In genomic region chr17:25604234-25604633, GRCm38 (mm10) we compare ENCODE assay signal across 25 mouse cellular contexts. TPM values are rescaled to one million over a fixed set of nuclear protein-coding genes. Genes with fewer than 3 reads are reported as not detected.
A peak's percentile ranks its signal among the peaks of the same experiment; 100 is the strongest.
DNase-seq lines count a peak whose midpoint lies in the region; ATAC-seq and TF ChIP-seq lines count a peak whose summit lies in the region.
"Had no signal": no experiment of that assay in that cellular context is flagged by ENCODE, and none has a peak within 500 bp of the region (broad histone marks: within the 10 kb centered on the region; RNA-seq: fewer than 3 reads in every experiment).

No protein-coding gene starts in this region.

- TF ChIP-seq RAD21 in CH12.LX (IDR thresholded peaks at IDR 0.05; ENCODE audit: low read depth, low read length): no peak

- no peak for TF ChIP-seq POLR2A in CH12.LX (IDR thresholded peaks at IDR 0.05; ENCODE audit: low read depth, low read length)

- no peak for TF ChIP-seq EP300 in CH12.LX (IDR thresholded peaks at IDR 0.05; ENCODE audit: low read length)

- H3K4me2 ChIP-seq in intestine, embryonic 16.5 days (ENCODE audit: low read depth, low read length): no peak overlapping the region
- H3K4me2 ChIP-seq in intestine, postnatal 0 days (replicated peaks; ENCODE audit: low read depth): no peak overlapping the region
- H3K4me2 ChIP-seq in CH12.LX (ENCODE audit: insufficient read depth, low read depth, poor library complexity, severe bottlenecking): no peak overlapping the region
- no peak overlapping the region for H3K4me2 ChIP-seq in embryonic facial prominence, embryonic 11.5 days (ENCODE audit: low read depth, low read length)
- H3K4me2 ChIP-seq in forebrain, embryonic 15.5 days (replicated peaks): no peak overlapping the region
- H3K4me2 ChIP-seq: embryonic facial prominence, embryonic 13.5 days; forebrain, embryonic 12.5 days; heart, embryonic 11.5 days; heart, embryonic 15.5 days; hindbrain, embryonic 13.5 days; intestine, embryonic 15.5 days had no signal

- 31% methylated on average over 5 of the region's 5 CpGs for WGBS in intestine, embryonic 16.5 days
- WGBS in intestine, postnatal 0 days: 24% methylated on average over 5 of the region's 5 CpGs
- WGBS in embryonic facial prominence, embryonic 11.5 days: 27% methylated on average over 5 of the region's 5 CpGs
- 14% methylated on average over 5 of the region's 5 CpGs for WGBS in limb, embryonic 10.5 days
- WGBS in forebrain, embryonic 15.5 days: 68% methylated on average over 5 of the region's 5 CpGs

- DNase-seq in CH12.LX (ENCODE audit: extremely low read depth) (peak; percentile 17), adipocyte (ENCODE audit: low spot score) (no peak)
- DNase-seq in embryonic facial prominence, embryonic 11.5 days (ENCODE audit: low spot score): peak; percentile 22
- DNase-seq in limb, embryonic 10.5 days (ENCODE audit: low spot score): peak; percentile 70
- no peak for DNase-seq in heart, adult 8-10 months (ENCODE audit: low spot score)
- DNase-seq: adrenal gland, postnatal 10 days; cerebellum, adult 11 months; cerebellum, adult 8-10 months; cerebellum, postnatal 14 days; forebrain, postnatal 0 days; gastrocnemius, adult 2 months; gastrocnemius, postnatal 25 days; heart, adult 11 months; heart, postnatal 14 days had no signal

- H3K4me3 ChIP-seq in intestine, embryonic 16.5 days (ENCODE audit: low read length): no peak overlapping the region
- no peak overlapping the region for H3K4me3 ChIP-seq in intestine, postnatal 0 days (ENCODE audit: low read depth, low read length)
- no peak overlapping the region for H3K4me3 ChIP-seq in CH12.LX (replicated peaks in 1 of 3; ENCODE audit: low read depth in 2 of 3, low read length in 2 of 3, poor library complexity in 1 of 3)
- H3K4me3 ChIP-seq in embryonic facial prominence, embryonic 11.5 days (ENCODE audit: low read depth, low read length): no peak overlapping the region
- no peak overlapping the region for H3K4me3 ChIP-seq in limb, embryonic 10.5 days
- no peak overlapping the region for H3K4me3 ChIP-seq in forebrain, embryonic 15.5 days
- H3K4me3 ChIP-seq: embryonic facial prominence, embryonic 13.5 days; forebrain, embryonic 12.5 days; gastrocnemius, adult 2 months; heart, embryonic 15.5 days; hindbrain, embryonic 13.5 days; intestine, embryonic 15.5 days had no signal

- no peak overlapping the region for H3K27ac ChIP-seq in intestine, embryonic 16.5 days (ENCODE audit: low read length)
- no peak overlapping the region for H3K27ac ChIP-seq in intestine, postnatal 0 days (ENCODE audit: low read depth, low read length)
- no peak overlapping the region for H3K27ac ChIP-seq in CH12.LX (ENCODE audit: insufficient read depth, low read depth)
- H3K27ac ChIP-seq in embryonic facial prominence, embryonic 11.5 days (replicated peaks; ENCODE audit: low read depth, low read length): no peak overlapping the region
- H3K27ac ChIP-seq in limb, embryonic 10.5 days: peak overlapping the region; percentile 4; the same call in 1 of the 2 replicates
- H3K27ac ChIP-seq in forebrain, embryonic 15.5 days (replicated peaks): no peak overlapping the region
- H3K27ac ChIP-seq: embryonic facial prominence, embryonic 13.5 days; forebrain, embryonic 12.5 days; gastrocnemius, adult 2 months; heart, embryonic 15.5 days; hindbrain, embryonic 13.5 days; hindbrain, postnatal 0 days; intestine, embryonic 15.5 days had no signal

- ATAC-seq in intestine, embryonic 16.5 days: peak; percentile 45; the same call in 1 of the 2 replicates
- ATAC-seq in intestine, postnatal 0 days: no peak
- ATAC-seq in embryonic facial prominence, embryonic 11.5 days (replicated peaks; ENCODE audit: insufficient number of reproducible peaks, low FRiP score, low TSS enrichment, low read depth): no peak
- no peak for ATAC-seq in forebrain, embryonic 15.5 days (replicated peaks)
- ATAC-seq: forebrain, postnatal 0 days; hindbrain, postnatal 0 days; intestine, embryonic 15.5 days had no signal

- H3K36me3 ChIP-seq in intestine, embryonic 16.5 days (ENCODE audit: control insufficient read depth, insufficient read depth, low read length): no peaks in the 10 kb centered on the region
- no peaks in the 10 kb centered on the region for H3K36me3 ChIP-seq in intestine, postnatal 0 days (ENCODE audit: control insufficient read depth, insufficient read depth)
- peaks cover 0 to 57% of the 10 kb centered on the region in 2 experiments for H3K36me3 ChIP-seq in CH12.LX (replicated peaks in 1 of 2; ENCODE audit: control insufficient read depth in 1 of 2, insufficient read depth in 1 of 2, low read length in 1 of 2)
- H3K36me3 ChIP-seq in embryonic facial prominence, embryonic 11.5 days (replicated peaks; ENCODE audit: control insufficient read depth, insufficient read depth, low read depth, low read length): no peaks in the 10 kb centered on the region
- H3K36me3 ChIP-seq in limb, embryonic 10.5 days: peaks cover 4% of the 10 kb centered on the region; the same call in 1 of the 2 replicates
- no peaks in the 10 kb centered on the region for H3K36me3 ChIP-seq in forebrain, embryonic 15.5 days
- H3K36me3 ChIP-seq: forebrain, embryonic 12.5 days; heart, embryonic 15.5 days; intestine, embryonic 15.5 days had no signal

- H3K27me3 ChIP-seq in intestine, embryonic 16.5 days (replicated peaks; ENCODE audit: control insufficient read depth, insufficient read depth, low read length): no peaks in the 10 kb centered on the region
- H3K27me3 ChIP-seq in intestine, postnatal 0 days (replicated peaks; ENCODE audit: control insufficient read depth, insufficient read depth, low read length): no peaks in the 10 kb centered on the region
- H3K27me3 ChIP-seq in CH12.LX (replicated peaks): no peaks in the 10 kb centered on the region
- H3K27me3 ChIP-seq in embryonic facial prominence, embryonic 11.5 days (ENCODE audit: control insufficient read depth, insufficient read depth, low read length): no peaks in the 10 kb centered on the region
- H3K27me3 ChIP-seq in limb, embryonic 10.5 days (ENCODE audit: low read depth, poor library complexity, severe bottlenecking): peaks cover 66% of the 10 kb centered on the region
- H3K27me3 ChIP-seq in forebrain, embryonic 15.5 days: no peaks in the 10 kb centered on the region
- H3K27me3 ChIP-seq: embryonic facial prominence, embryonic 13.5 days; forebrain, embryonic 12.5 days; heart, embryonic 15.5 days; hindbrain, embryonic 13.5 days; intestine, embryonic 15.5 days had no signal

- no peaks in the 10 kb centered on the region for H3K79me2 ChIP-seq in CH12.LX (replicated peaks; ENCODE audit: control insufficient read depth, extremely low read depth, insufficient read depth, poor library complexity, severe bottlenecking)

- TF ChIP-seq CTCF in intestine, postnatal 0 days (IDR thresholded peaks at IDR 0.05; ENCODE audit: low read depth): no peak
- no peak for TF ChIP-seq CTCF in CH12.LX (conservative IDR thresholded peaks at IDR 0.05 in 1 of 2, IDR thresholded peaks at IDR 0.05 in 1 of 2; ENCODE audit: low read depth in 2 of 2, low read length in 2 of 2)

- dilution Hi-C loops in CH12.LX (cut with MboI; ENCODE audit: extremely low pct_ligation_motif_present, extremely low pct_unique_long_range_greater_than_20kb, low sequenced_read_pairs): no loop called here

- H3K9me3 ChIP-seq in intestine, embryonic 16.5 days (ENCODE audit: control insufficient read depth, low read length): no peaks in the 10 kb centered on the region
- H3K9me3 ChIP-seq in intestine, postnatal 0 days (ENCODE audit: control insufficient read depth): no peaks in the 10 kb centered on the region
- no peaks in the 10 kb centered on the region for H3K9me3 ChIP-seq in CH12.LX (replicated peaks; ENCODE audit: low read length)
- no peaks in the 10 kb centered on the region for H3K9me3 ChIP-seq in embryonic facial prominence, embryonic 11.5 days (replicated peaks; ENCODE audit: control insufficient read depth, low read length)
- no peaks in the 10 kb centered on the region for H3K9me3 ChIP-seq in limb, embryonic 10.5 days (replicated peaks)
- no peaks in the 10 kb centered on the region for H3K9me3 ChIP-seq in forebrain, embryonic 15.5 days
- H3K9me3 ChIP-seq: embryonic facial prominence, embryonic 13.5 days; forebrain, embryonic 12.5 days; heart, embryonic 15.5 days; hindbrain, embryonic 13.5 days; intestine, embryonic 15.5 days had no signal

- H3K4me1 ChIP-seq in intestine, embryonic 16.5 days (ENCODE audit: control insufficient read depth, insufficient read depth, low read length): peaks cover 7% of the 10 kb centered on the region
- H3K4me1 ChIP-seq in intestine, postnatal 0 days (replicated peaks; ENCODE audit: control insufficient read depth, insufficient read depth, low read length): no peaks in the 10 kb centered on the region
- H3K4me1 ChIP-seq in CH12.LX (ENCODE audit: control insufficient read depth in 1 of 2, insufficient read depth in 2 of 2): peaks cover 0 to 21% of the 10 kb centered on the region in 2 experiments; a peak in 2 of 4 replicates
- peaks cover 2% of the 10 kb centered on the region; the same call in 1 of the 2 replicates for H3K4me1 ChIP-seq in embryonic facial prominence, embryonic 11.5 days (ENCODE audit: control insufficient read depth, insufficient read depth, low read length)
- H3K4me1 ChIP-seq in limb, embryonic 10.5 days: peaks cover 82% of the 10 kb centered on the region
- peaks cover 18% of the 10 kb centered on the region for H3K4me1 ChIP-seq in forebrain, embryonic 15.5 days

- in situ Hi-C loops in CH12.LX (cut with MboI; ENCODE audit: low pct_ligation_motif_present, low pct_unique_long_range_greater_than_20kb, low sequenced_read_pairs): no loop called here

- H3K9ac ChIP-seq in intestine, embryonic 16.5 days (ENCODE audit: low read depth, low read length): no peak overlapping the region
- no peak overlapping the region for H3K9ac ChIP-seq in intestine, postnatal 0 days (ENCODE audit: low read depth, low read length)
- H3K9ac ChIP-seq in CH12.LX (ENCODE audit: insufficient read depth, low read depth): no peak overlapping the region
- no peak overlapping the region for H3K9ac ChIP-seq in embryonic facial prominence, embryonic 11.5 days (replicated peaks; ENCODE audit: low read length)
- no peak overlapping the region for H3K9ac ChIP-seq in forebrain, embryonic 15.5 days (replicated peaks)
- H3K9ac ChIP-seq: embryonic facial prominence, embryonic 13.5 days; forebrain, embryonic 12.5 days; forebrain, postnatal 0 days; heart, embryonic 15.5 days; hindbrain, embryonic 13.5 days; intestine, embryonic 15.5 days had no signal

RNA-seq across cellular contexts. Expression of gene Lmf1, which starts 25.3 kb away (rescaled TPM):
- 39.1 and 40.6 TPM in 2 replicates for polyA plus RNA-seq in intestine, embryonic 16.5 days (2015; fragmentation: Nextera tagmentation; extraction: Ambion mirVana)
- polyA plus RNA-seq in intestine, postnatal 0 days (2015; fragmentation: Nextera tagmentation; extraction: Ambion mirVana): 16.1 and 16.5 TPM in 2 replicates
- 17.3 and 26.9 TPM in 2 replicates for total RNA-seq in CH12.LX (2012; rRNA removed)
- 11.2 and 13.3 TPM in 2 replicates for total RNA-seq in CH12.LX (2014; rRNA removed)
- polyA plus RNA-seq in CH12.LX (2012; ENCODE audit: insufficient read length, low read depth): 12.1 and 15.2 TPM in 2 replicates
- 24.9 and 25.7 TPM in 2 replicates for polyA plus RNA-seq in embryonic facial prominence, embryonic 11.5 days (2014; fragmentation: Nextera tagmentation; extraction: Ambion mirVana)
- polyA plus RNA-seq in limb, embryonic 10.5 days (2016; fragmentation: Nextera tagmentation; extraction: Ambion mirVana): 28.9 and 29.0 TPM in 2 replicates
- polyA plus RNA-seq in forebrain, embryonic 15.5 days (2015; fragmentation: Nextera tagmentation; extraction: Ambion mirVana): 17.0 and 18.1 TPM in 2 replicates
- 10 to 100 TPM; 30.7 to 34.2 (median 33.8) TPM for total RNA-seq in heart, adult 8-10 months (2022)

RNA-seq across cellular contexts. Expression of gene Sox8, which starts 33.7 kb away (rescaled TPM):
- polyA plus RNA-seq in intestine, embryonic 16.5 days (2015; fragmentation: Nextera tagmentation; extraction: Ambion mirVana): 3.6 and 4.3 TPM in 2 replicates
- 1.7 and 2.5 TPM in 2 replicates for polyA plus RNA-seq in intestine, postnatal 0 days (2015; fragmentation: Nextera tagmentation; extraction: Ambion mirVana)
- total RNA-seq in CH12.LX (2012; rRNA removed) (not detected in 2 replicates), CH12.LX (2014; rRNA removed) (not detected in 2 replicates)
- not detected in 2 replicates for polyA plus RNA-seq in CH12.LX (2012; ENCODE audit: insufficient read length, low read depth)
- polyA plus RNA-seq in embryonic facial prominence, embryonic 11.5 days (2014; fragmentation: Nextera tagmentation; extraction: Ambion mirVana): 6.2 and 9.5 TPM in 2 replicates
- polyA plus RNA-seq in limb, embryonic 10.5 days (2016; fragmentation: Nextera tagmentation; extraction: Ambion mirVana): 11.1 and 13.1 TPM in 2 replicates
- polyA plus RNA-seq in forebrain, embryonic 15.5 days (2015; fragmentation: Nextera tagmentation; extraction: Ambion mirVana): 24.0 and 26.9 TPM in 2 replicates
- total RNA-seq in heart, adult 8-10 months (2022): under 1 TPM; 0.24 to 0.37 (median 0.32) TPM
- total RNA-seq: hematopoietic stem cell, adult 5-6 weeks had no signal

Comparison
In these comparisons a context has a peak if more than half of its experiments do, and no peak if none do; other contexts are left out.
1. DNase-seq: peak in CH12.LX (single experiment), embryonic facial prominence, embryonic 11.5 days (single experiment) and limb, embryonic 10.5 days (single experiment); none in adipocyte (single experiment) and heart, adult 8-10 months (single experiment).